Mouse (Mus musculus) ovary, adult 10 weeks (tissue): Measurements from ENCODE around the gene Tcn2. TPM values are rescaled to one million over a fixed set of nuclear protein-coding genes. Genes with fewer than 3 reads are reported as not detected.

Source experiments
- polyA plus RNA-seq: library from polyadenylated mRNA; stranded (reverse); fragments of 350-450 nt; fragmentation: Illumina TruSeq; extraction: RNeasy Lipid Tissue Mini Kit (QIAGEN cat#74804); gene quantifications from one replicate; pipeline ENCODE4 v1.2.3, GENCODE M21; 2014

Gene Tcn2
- polyA plus RNA-seq, result 1.5 TPM

GRCm38 (mm10) chr11:3931511-3932211 lies at the start of gene Tcn2:
Gene Tcn2 (minus strand): TSS chr11:3932159.

GRCm38 (mm10) chr11:3976678-3977077 lies 44.7 kb upstream of the Tcn2 start, which contains the start of gene 4930556J24Rik:
Gene 4930556J24Rik (minus strand): TSS chr11:3976778.

GRCm38 (mm10) chr11:3963610-3964415 lies 31.9 kb upstream of the Tcn2 start, which contains the start of gene Pes1:
Gene Pes1 (plus strand): TSS chr11:3963975.

GRCm38 (mm10) chr11:3914109-3914840 lies 17.7 kb downstream of the Tcn2 start, which contains the start of gene Slc35e4:
Gene Slc35e4 (minus strand): TSS chr11:3914664.

GRCm38 (mm10) chr11:3894406-3895281 lies 37.3 kb downstream of the Tcn2 start, which contains the start of the genes 4921536K21Rik and Dusp18:
Gene 4921536K21Rik (minus strand): TSS chr11:3895098.
Gene Dusp18 (plus strand): TSS chr11:3895240.

Other genes starting within 250 kb of the Tcn2 start
- 0.57 TPM for gene Osbp2, start 68.3 kb downstream of the Tcn2 start, polyA plus RNA-seq
- 0.57 TPM for gene 4921536K21Rik, start 37.1 kb downstream of the Tcn2 start, polyA plus RNA-seq
- 6.6 TPM for gene Dusp18, start 36.9 kb downstream of the Tcn2 start, polyA plus RNA-seq
- 0.23 TPM for gene Slc35e4, start 17.5 kb downstream of the Tcn2 start, polyA plus RNA-seq
- gene Pes1, start 31.8 kb upstream of the Tcn2 start, polyA plus RNA-seq, result 26.3 TPM
- not detected for gene 4930556J24Rik, start 44.6 kb upstream of the Tcn2 start, polyA plus RNA-seq
- not detected for gene Gal3st1, start 51.5 kb upstream of the Tcn2 start, polyA plus RNA-seq
- gene Sec14l4, start 99.3 kb upstream of the Tcn2 start, polyA plus RNA-seq, result 0.51 TPM
- gene Sec14l3, start 132.7 kb upstream of the Tcn2 start, polyA plus RNA-seq, result 15.0 TPM
- 3.6 TPM for gene Mtfp1, start 163.3 kb upstream of the Tcn2 start, polyA plus RNA-seq
- 0.29 TPM for gene Sec14l2, start 191.3 kb upstream of the Tcn2 start, polyA plus RNA-seq
- 2.9 TPM for gene Rnf215, start 203.0 kb upstream of the Tcn2 start, polyA plus RNA-seq
- gene Ccdc157, start 228.1 kb upstream of the Tcn2 start, polyA plus RNA-seq, result 5.6 TPM
- 24.9 TPM for gene Sf3a1, start 228.2 kb upstream of the Tcn2 start, polyA plus RNA-seq